Mouse (Mus musculus) activated CD4-positive, CD25-positive, alpha-beta regulatory T cell (primary cell): ENCODE measurements around the gene Atg13. TPM values are rescaled to one million over a fixed set of nuclear protein-coding genes. Genes with fewer than 3 reads are reported as not detected.

Experiments
- polyA plus RNA-seq, 2 experiments: library from polyadenylated mRNA; unstranded; fragments of 100-300 nt; shearing (Covaris generic); gene quantifications; one replicate each; pipeline ENCODE4 v1.2.1; 2017

Atg13 gene
- 10 to 100 TPM; 40.4 to 44.9 TPM for polyA plus RNA-seq

DNA sequence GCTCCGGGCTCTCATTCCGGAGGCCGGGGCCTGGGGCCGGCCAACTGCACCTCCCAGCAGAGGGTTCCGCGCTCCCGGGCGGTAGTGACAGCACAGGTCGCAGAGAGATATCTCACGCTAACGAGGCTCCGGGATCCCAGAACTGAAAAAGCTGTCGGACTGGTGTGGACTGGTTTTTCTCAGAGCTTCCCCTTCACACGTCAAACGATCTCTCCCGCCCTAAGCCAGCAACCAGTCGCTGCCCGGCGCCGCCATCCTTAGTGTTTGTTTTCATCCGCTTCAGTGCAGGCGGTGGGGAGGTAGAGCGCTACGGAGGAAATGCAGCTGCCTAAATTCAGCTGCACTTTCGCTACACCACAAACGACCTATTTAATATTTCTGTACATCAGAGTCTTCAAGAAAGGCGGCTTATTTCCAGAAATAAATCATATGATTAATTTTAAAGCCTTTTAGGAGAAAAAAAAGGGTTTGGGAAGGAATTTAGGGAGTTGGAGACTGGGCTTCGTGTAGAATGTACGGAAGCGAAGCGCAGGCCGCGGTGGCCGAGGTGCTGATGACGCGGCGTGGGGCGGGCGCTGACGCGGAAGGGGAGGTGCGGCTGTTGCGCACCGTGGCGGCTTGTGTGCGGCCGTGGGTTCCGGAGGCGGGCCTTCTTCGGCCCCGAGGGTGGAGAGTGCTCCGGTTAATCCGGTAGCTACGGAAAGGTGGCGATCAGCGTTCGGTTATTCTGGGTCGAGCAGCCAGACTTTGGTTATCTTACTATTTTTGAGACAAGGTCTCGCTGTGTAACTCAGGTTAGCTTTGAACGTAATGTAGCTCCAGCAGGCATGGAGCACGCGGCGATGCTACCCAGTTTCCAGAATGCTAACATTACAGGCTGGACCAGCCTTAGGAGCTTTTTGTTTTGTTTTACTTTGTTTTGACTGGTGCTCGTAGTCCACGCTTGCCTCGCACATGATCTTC, at the start of gene Atg13, which contains the start of gene Harbi1:
Gene Atg13, minus strand, starts transcription at position 305 of the 963 bp plus-strand sequence.
Gene Harbi1, plus strand, starts transcription at position 581 of the 963 bp plus-strand sequence.

DNA sequence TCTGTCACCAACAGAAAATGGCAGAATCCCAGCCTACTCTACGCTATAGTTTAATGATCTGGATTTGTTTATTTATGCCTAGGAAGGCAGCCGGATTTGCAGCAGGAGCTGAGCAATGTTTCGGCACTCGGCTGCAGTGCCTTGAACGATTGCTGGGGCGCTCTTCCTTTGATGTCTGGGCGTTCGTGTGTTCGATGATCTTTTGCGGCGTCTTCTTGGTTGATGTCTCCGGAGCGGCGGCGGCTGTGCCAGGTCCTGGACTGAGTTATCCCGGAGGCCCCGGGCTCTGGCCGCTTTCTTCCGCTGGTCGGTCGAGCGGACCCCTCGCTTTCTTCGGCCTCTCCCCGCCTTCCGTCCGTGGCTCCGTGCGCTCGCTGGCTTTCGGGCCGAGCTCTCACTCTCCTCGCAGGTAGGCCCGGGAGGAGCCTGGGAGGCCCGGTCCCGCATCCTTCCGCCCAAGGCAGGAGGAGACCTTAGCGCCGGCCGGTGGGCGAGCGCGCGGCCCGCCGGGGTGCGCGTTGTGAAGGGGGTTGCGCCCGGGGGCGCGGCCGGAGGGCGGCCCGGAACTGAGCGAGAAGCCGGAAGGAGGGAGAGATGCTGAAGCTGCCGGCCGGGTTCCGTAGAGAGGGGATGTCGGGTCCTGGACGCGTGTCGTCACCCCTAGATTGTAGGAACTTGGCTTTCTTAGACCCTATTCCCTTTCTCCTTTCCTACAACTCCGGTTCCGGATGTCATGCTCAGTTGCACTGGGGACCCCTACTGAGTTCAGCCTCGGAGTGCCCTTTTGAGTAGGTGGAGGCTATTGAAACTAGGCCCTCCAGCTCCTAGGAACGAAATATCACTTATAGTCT, 19.8 kb upstream of the Atg13 start, which contains the start of gene Ambra1:
Gene Ambra1, plus strand, starts transcription at position 164 of the 851 bp plus-strand sequence.

DNA sequence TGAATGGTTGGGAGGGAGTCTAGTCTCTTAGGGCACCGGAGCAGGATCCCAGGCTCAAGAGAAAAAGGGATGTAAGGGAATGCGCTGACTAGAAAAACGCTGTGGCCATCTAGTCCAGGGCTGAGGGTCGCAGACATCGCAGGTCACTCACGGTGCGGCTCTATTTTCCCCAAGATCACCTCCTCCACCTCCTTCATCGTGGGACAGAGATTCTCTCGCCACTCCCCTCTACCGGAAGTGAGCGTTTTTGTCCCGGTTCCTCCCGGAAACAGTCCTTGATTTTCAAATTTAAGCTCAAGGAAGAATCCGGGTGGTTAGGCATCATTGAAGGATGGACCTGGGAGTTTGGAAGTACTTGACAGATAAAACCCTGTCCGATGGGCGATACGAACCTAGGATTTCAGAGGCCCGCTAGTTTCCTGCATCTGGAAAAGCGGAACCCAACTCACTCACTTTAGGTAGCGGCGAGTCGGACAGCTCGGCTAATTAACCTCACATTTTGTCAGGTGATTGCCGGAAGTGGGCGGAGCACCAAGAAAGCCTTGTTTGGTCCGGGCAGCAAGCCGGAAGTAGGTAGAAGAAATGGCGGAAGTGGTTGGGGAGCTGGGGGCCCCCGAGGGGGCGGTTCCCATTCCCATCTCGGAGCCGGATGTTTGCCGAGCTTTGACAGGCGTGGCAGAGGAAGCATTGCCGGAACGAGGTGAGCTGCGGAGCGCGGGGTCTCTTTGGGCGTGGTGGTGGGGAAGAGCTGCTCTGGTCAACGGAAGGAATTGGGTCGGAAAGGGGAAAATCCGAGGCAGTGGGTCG, 60.6 kb downstream of the Atg13 start, which contains the start of the genes Zfp408 and Arhgap1:
Gene Zfp408, minus strand, starts transcription at position 239 of the 807 bp plus-strand sequence.
Gene Arhgap1, plus strand, starts transcription at position 308 of the 807 bp plus-strand sequence.

DNA sequence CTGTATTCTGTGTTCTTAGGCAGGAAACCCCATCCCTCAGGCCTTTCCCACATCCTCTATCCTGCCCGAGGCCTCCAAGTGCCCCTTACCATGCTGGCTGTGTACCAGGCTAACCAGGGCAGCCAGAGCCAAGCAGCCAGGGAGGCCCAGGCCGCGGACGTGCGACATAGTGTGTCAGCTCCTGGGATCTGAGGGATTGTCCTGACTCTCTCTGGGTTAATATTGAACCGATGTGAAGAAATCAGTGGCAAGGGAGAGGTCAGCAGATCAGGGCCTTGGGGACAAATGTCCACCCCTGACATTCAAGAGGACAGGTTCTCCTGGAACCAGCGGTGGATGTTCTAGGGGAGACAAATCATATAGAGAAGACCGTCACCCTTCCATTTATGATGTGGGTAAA, 74.1 kb downstream of the Atg13 start, which contains the start of gene F2:
Gene F2, minus strand, starts transcription at position 186 of the 400 bp plus-strand sequence.

Other genes with a start within 250 kb of the Atg13 start
- 10 to 100 TPM; 34.8 to 51.2 TPM for gene Ckap5, start 183.8 kb downstream of the Atg13 start, polyA plus RNA-seq
- under 1 TPM in 1 of 2 experiments, not detected in 1; 0.10 TPM for gene F2, start 74.2 kb downstream of the Atg13 start, polyA plus RNA-seq
- gene Zfp408, start 60.8 kb downstream of the Atg13 start, polyA plus RNA-seq, result 10 to 100 TPM; 18.8 to 26.8 TPM
- gene Arhgap1, start 60.7 kb downstream of the Atg13 start, polyA plus RNA-seq, result 100 to 1,000 TPM; 182 to 198 TPM
- gene Harbi1, start 276 bp upstream of the Atg13 start, polyA plus RNA-seq, result 10 to 100 TPM in 1 of 2 experiments, 1 to 10 TPM in 1; 9.0 to 12.2 TPM
- gene Ambra1, start 19.6 kb upstream of the Atg13 start, polyA plus RNA-seq, result 10 to 100 TPM; 27.5 to 38.3 TPM
- 1 to 10 TPM in 1 of 2 experiments, not detected in 1; 2.1 TPM for gene Chrm4, start 216.7 kb upstream of the Atg13 start, polyA plus RNA-seq
- gene Mdk, start 221.7 kb upstream of the Atg13 start, polyA plus RNA-seq, result 1 to 10 TPM; 1.2 to 1.7 TPM
- under 1 TPM; 0.25 to 0.48 TPM for gene Gm9821, start 235.1 kb upstream of the Atg13 start, polyA plus RNA-seq